Mouse (Mus musculus): ENCODE results near the gene Flvcr1.

Flvcr1 gene

GRCm38 (mm10) chr1:191026021-191026713 lies at the start of gene Flvcr1:
Gene Flvcr1, minus strand, starts transcription at chr1:191026158.
- peak; percentile 100 for DNase-seq (ENCODE audit: low spot score)

GRCm38 (mm10) chr1:191075199-191075883 lies 49.4 kb upstream of the Flvcr1 start:
- DNase-seq (ENCODE audit: low spot score): peak; percentile 72

- no peak for DNase-seq (ENCODE audit: low spot score)
These were observed 47.5 kb upstream of the Flvcr1 start for GRCm38 (mm10) chr1:191073486-191073885.

- DNase-seq (ENCODE audit: low spot score): peak; percentile 69
These were observed 47.0 kb upstream of the Flvcr1 start for GRCm38 (mm10) chr1:191073001-191073400.

GRCm38 (mm10) chr1:191072329-191072913 lies 46.5 kb upstream of the Flvcr1 start:
- DNase-seq (ENCODE audit: low spot score): no peak

GRCm38 (mm10) chr1:191071613-191072012 lies 45.7 kb upstream of the Flvcr1 start:
- DNase-seq (ENCODE audit: low spot score): no peak

- no peak for DNase-seq (ENCODE audit: low spot score)
These were observed 44.3 kb upstream of the Flvcr1 start for GRCm38 (mm10) chr1:191070259-191070658.

- no peak for DNase-seq (ENCODE audit: low spot score)
These were observed 42.4 kb upstream of the Flvcr1 start for GRCm38 (mm10) chr1:191068377-191068776.

- DNase-seq (ENCODE audit: low spot score): no peak
These were observed 39.2 kb upstream of the Flvcr1 start for GRCm38 (mm10) chr1:191065188-191065587.

- DNase-seq (ENCODE audit: low spot score): no peak
These were observed 38.6 kb upstream of the Flvcr1 start for GRCm38 (mm10) chr1:191064535-191064934.

GRCm38 (mm10) chr1:191063700-191064099 lies 37.7 kb upstream of the Flvcr1 start:
- DNase-seq (ENCODE audit: low spot score): no peak

- peak; percentile 88 for DNase-seq (ENCODE audit: low spot score)
These were observed 37.0 kb upstream of the Flvcr1 start, which contains the start of the genes Tatdn3 and Nsl1 for GRCm38 (mm10) chr1:191062781-191063485. Gene Tatdn3, minus strand, starts transcription at chr1:191062932. Gene Nsl1, plus strand, starts transcription at chr1:191063012.

- no peak for DNase-seq (ENCODE audit: low spot score)
These were observed 36.4 kb upstream of the Flvcr1 start for GRCm38 (mm10) chr1:191062241-191062780.

- no peak for DNase-seq (ENCODE audit: low spot score)
These were observed 31.5 kb upstream of the Flvcr1 start for GRCm38 (mm10) chr1:191057461-191057860.

GRCm38 (mm10) chr1:191055533-191055873 lies 29.5 kb upstream of the Flvcr1 start:
- no peak for DNase-seq (ENCODE audit: low spot score)

GRCm38 (mm10) chr1:191054870-191055532 lies 29.0 kb upstream of the Flvcr1 start:
- no peak for DNase-seq (ENCODE audit: low spot score)

- DNase-seq (ENCODE audit: low spot score): no peak
These were observed 27.6 kb upstream of the Flvcr1 start for GRCm38 (mm10) chr1:191053555-191053954.

GRCm38 (mm10) chr1:191046231-191046824 lies 20.4 kb upstream of the Flvcr1 start:
- DNase-seq (ENCODE audit: low spot score): no peak

GRCm38 (mm10) chr1:191045264-191045663 lies 19.3 kb upstream of the Flvcr1 start:
- no peak for DNase-seq (ENCODE audit: low spot score)

GRCm38 (mm10) chr1:191042688-191043087 lies 16.7 kb upstream of the Flvcr1 start:
- no peak for DNase-seq (ENCODE audit: low spot score)

GRCm38 (mm10) chr1:191042106-191042505 lies 16.1 kb upstream of the Flvcr1 start:
- no peak for DNase-seq (ENCODE audit: low spot score)
